Mouse (Mus musculus): ENCODE data around the gene Nucks1.

- TF ChIP-seq NELFE (IDR thresholded peaks at IDR 0.05; ENCODE audit: low read depth, low read length) (no peak), IRF4 (IDR thresholded peaks at IDR 0.05; ENCODE audit: low read depth, low read length) (no peak), POLR2A (IDR thresholded peaks at IDR 0.05; ENCODE audit: low read depth, low read length) (no peak)
Observed at GRCm38 (mm10) chr1:131942621-131943590, 32.6 kb downstream of the Nucks1 start.

All from CH12.LX (cell line).